Mouse (Mus musculus) retina, postnatal 1 day (tissue): ENCODE measurements around the gene Fam205a2.
"Not testable (repeated sequence)": the region's sequence is repeated elsewhere in the genome, so short reads cannot be mapped to it uniquely, and the experiment has no call there.

Experiments
- DNase-seq: peaks from one replicate; pipeline ENCODE4 v3.0.0-alpha.2; 2012

The Fam205a2 gene

DNA sequence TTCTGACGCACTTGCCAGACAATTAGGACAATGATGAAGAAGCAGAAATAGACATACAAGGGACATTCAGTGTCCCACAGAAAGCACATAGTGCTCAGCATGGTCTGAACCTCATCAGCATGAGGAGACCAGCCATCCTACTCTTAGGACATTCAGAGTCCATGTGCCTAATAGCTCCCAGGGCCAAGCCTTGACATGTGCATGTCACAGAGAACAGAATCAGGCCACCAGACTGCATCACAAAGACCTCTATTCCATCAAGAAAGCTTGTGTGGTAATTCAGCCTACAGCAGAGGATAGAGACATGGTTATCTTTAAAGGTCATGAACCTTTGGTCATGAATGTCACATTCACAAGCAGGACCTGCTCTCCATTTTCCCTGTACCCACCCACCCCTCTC is at the start of gene Fam205a2:
Fam205a2 (minus strand) TSS at position 101 of the 400 bp plus-strand sequence.
- not testable (repeated sequence) for DNase-seq
